Mouse (Mus musculus) ES-Bruce4 (cell line): ENCODE measurements around the gene Ctnna2.

Experiments
- CTCF ChIP-seq: IDR thresholded peaks from one replicate; pipeline ENCODE4 v1.8.1; 2011; ENCODE audit warnings: low read depth, low read length
- POLR2A ChIP-seq: IDR thresholded peaks from one replicate; pipeline ENCODE4 v1.8.1; 2011; ENCODE audit warnings: low read length; ENCODE audit not compliant: insufficient read depth

DNA sequence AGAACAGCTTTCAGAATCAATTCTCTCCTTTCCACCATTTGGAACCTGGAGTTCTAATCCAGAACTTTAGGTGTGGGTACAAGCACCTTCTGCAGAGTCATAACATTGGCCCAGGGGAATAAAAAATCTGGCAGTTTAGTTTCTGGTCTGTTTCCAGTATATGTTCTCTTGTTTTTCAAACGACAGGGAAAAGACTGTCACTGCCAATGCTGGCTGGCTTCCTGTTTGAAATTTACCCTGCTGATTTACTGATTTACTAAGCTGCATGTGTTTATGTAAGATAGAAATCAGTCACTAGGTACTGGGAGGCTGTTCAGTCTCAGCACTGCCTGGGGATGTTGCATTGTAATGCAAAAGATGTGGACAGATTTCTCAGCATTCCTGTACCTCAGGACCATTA is 375.6 kb downstream of the Ctnna2 start:
- TF ChIP-seq POLR2A (no peak), CTCF (no peak)
